Mouse (Mus musculus): ENCODE measurements around the gene Phactr1. TPM values are rescaled to one million over a fixed set of nuclear protein-coding genes. Genes with fewer than 3 reads are reported as not detected.

The Phactr1 gene
- total RNA-seq, 1 experiment = 1.2 TPM

- H3K9ac ChIP-seq (ENCODE audit: insufficient read depth, low read depth, low read length, poor library complexity, severe bottlenecking) = no peak overlapping the region
- no peak for DNase-seq (ENCODE audit: low read depth, low spot score)
- H3K27ac ChIP-seq (ENCODE audit: insufficient read depth, low read depth, low read length, poor library complexity, severe bottlenecking) = no peak overlapping the region
- no peak for TF ChIP-seq ZNF384 (IDR thresholded peaks at IDR 0.05; ENCODE audit: low read depth, low read length)
- no peak for TF ChIP-seq HCFC1 (IDR thresholded peaks at IDR 0.05; ENCODE audit: borderline replicate concordance, insufficient read depth, low read length)
- TF ChIP-seq ZC3H11A (IDR thresholded peaks at IDR 0.05; ENCODE audit: borderline replicate concordance, low read depth, low read length) = no peak
- no peak for TF ChIP-seq CHD2 (IDR thresholded peaks at IDR 0.05; ENCODE audit: low read depth, low read length)
- no peak for TF ChIP-seq MAFK (IDR thresholded peaks at IDR 0.05; ENCODE audit: insufficient read depth, low read depth, low read length)
- in situ Hi-C loops (cut with MboI; ENCODE audit: low sequenced_read_pairs in 2 of 2, unreplicated experiment in 2 of 2) = no loop called here
- no peak overlapping the region for H3K4me3 ChIP-seq (ENCODE audit: insufficient read depth in 1 of 2, low read depth in 1 of 2, low read length in 2 of 2, poor library complexity in 1 of 2, severe bottlenecking in 1 of 2)
- no peaks in the 10 kb centered on the region for H3K36me3 ChIP-seq (ENCODE audit: control insufficient read depth, insufficient read depth, low read length, poor library complexity, severe bottlenecking)
- H3K9me3 ChIP-seq (ENCODE audit: control insufficient read depth, insufficient read depth, low read depth, low read length) = no peaks in the 10 kb centered on the region
- no peaks in the 10 kb centered on the region for H3K4me1 ChIP-seq (ENCODE audit: control insufficient read depth in 2 of 2, insufficient read depth in 2 of 2, low read length in 2 of 2, poor library complexity in 1 of 2)
These were observed 214.2 kb downstream of the Phactr1 start for GRCm38 (mm10) chr13:42894598-42894997.

GRCm38 (mm10) chr13:42895980-42896379 is 215.6 kb downstream of the Phactr1 start:
- in situ Hi-C loops (cut with MboI; ENCODE audit: low sequenced_read_pairs in 2 of 2, unreplicated experiment in 2 of 2) = no loop called here

GRCm38 (mm10) chr13:42899611-42900010 is 219.2 kb downstream of the Phactr1 start:
- Histone ChIP-seq H3K9ac (ENCODE audit: insufficient read depth, low read depth, low read length, poor library complexity, severe bottlenecking) (no peak overlapping the region), H3K4me1 (ENCODE audit: control insufficient read depth in 2 of 2, insufficient read depth in 2 of 2, low read length in 2 of 2, poor library complexity in 1 of 2) (no peaks in the 10 kb centered on the region), H3K4me3 (ENCODE audit: insufficient read depth in 1 of 2, low read depth in 1 of 2, low read length in 2 of 2, poor library complexity in 1 of 2, severe bottlenecking in 1 of 2) (no peak overlapping the region), H3K36me3 (ENCODE audit: control insufficient read depth, insufficient read depth, low read length, poor library complexity, severe bottlenecking) (no peaks in the 10 kb centered on the region), H3K27ac (ENCODE audit: insufficient read depth, low read depth, low read length, poor library complexity, severe bottlenecking) (no peak overlapping the region), H3K9me3 (ENCODE audit: control insufficient read depth, insufficient read depth, low read depth, low read length) (no peaks in the 10 kb centered on the region)
- in situ Hi-C loops (cut with MboI; ENCODE audit: low sequenced_read_pairs in 2 of 2, unreplicated experiment in 2 of 2) = no loop called here
- no peak for DNase-seq (ENCODE audit: low read depth, low spot score)
- no peak for TF ChIP-seq MAFK (IDR thresholded peaks at IDR 0.05; ENCODE audit: insufficient read depth, low read depth, low read length)
- no peak for TF ChIP-seq ZNF384 (IDR thresholded peaks at IDR 0.05; ENCODE audit: low read depth, low read length)
- TF ChIP-seq ZC3H11A (IDR thresholded peaks at IDR 0.05; ENCODE audit: borderline replicate concordance, low read depth, low read length) = no peak
- TF ChIP-seq HCFC1 (IDR thresholded peaks at IDR 0.05; ENCODE audit: borderline replicate concordance, insufficient read depth, low read length) = no peak
- no peak for TF ChIP-seq CHD2 (IDR thresholded peaks at IDR 0.05; ENCODE audit: low read depth, low read length)

More at GRCm38 (mm10) chr13:42895980-42896379, 215.6 kb downstream of the Phactr1 start:
- Histone ChIP-seq H3K4me1 (ENCODE audit: control insufficient read depth in 2 of 2, insufficient read depth in 2 of 2, low read length in 2 of 2, poor library complexity in 1 of 2) (no peaks in the 10 kb centered on the region), H3K27ac (ENCODE audit: insufficient read depth, low read depth, low read length, poor library complexity, severe bottlenecking) (no peak overlapping the region), H3K9ac (ENCODE audit: insufficient read depth, low read depth, low read length, poor library complexity, severe bottlenecking) (no peak overlapping the region), H3K9me3 (ENCODE audit: control insufficient read depth, insufficient read depth, low read depth, low read length) (no peaks in the 10 kb centered on the region), H3K4me3 (ENCODE audit: insufficient read depth in 1 of 2, low read depth in 1 of 2, low read length in 2 of 2, poor library complexity in 1 of 2, severe bottlenecking in 1 of 2) (no peak overlapping the region), H3K36me3 (ENCODE audit: control insufficient read depth, insufficient read depth, low read length, poor library complexity, severe bottlenecking) (no peaks in the 10 kb centered on the region)
- DNase-seq (ENCODE audit: low read depth, low spot score) = no peak
- no peak for TF ChIP-seq ZC3H11A (IDR thresholded peaks at IDR 0.05; ENCODE audit: borderline replicate concordance, low read depth, low read length)
- TF ChIP-seq CHD2 (IDR thresholded peaks at IDR 0.05; ENCODE audit: low read depth, low read length) = no peak
- no peak for TF ChIP-seq MAFK (IDR thresholded peaks at IDR 0.05; ENCODE audit: insufficient read depth, low read depth, low read length)
- no peak for TF ChIP-seq ZNF384 (IDR thresholded peaks at IDR 0.05; ENCODE audit: low read depth, low read length)
- no peak for TF ChIP-seq HCFC1 (IDR thresholded peaks at IDR 0.05; ENCODE audit: borderline replicate concordance, insufficient read depth, low read length)

GRCm38 (mm10) chr13:42901837-42902236 is 221.4 kb downstream of the Phactr1 start:
- no peak for TF ChIP-seq CHD2 (IDR thresholded peaks at IDR 0.05; ENCODE audit: low read depth, low read length)
- TF ChIP-seq HCFC1 (IDR thresholded peaks at IDR 0.05; ENCODE audit: borderline replicate concordance, insufficient read depth, low read length) = no peak
- no peak for TF ChIP-seq ZC3H11A (IDR thresholded peaks at IDR 0.05; ENCODE audit: borderline replicate concordance, low read depth, low read length)
- TF ChIP-seq MAFK (IDR thresholded peaks at IDR 0.05; ENCODE audit: insufficient read depth, low read depth, low read length) = no peak
- TF ChIP-seq ZNF384 (IDR thresholded peaks at IDR 0.05; ENCODE audit: low read depth, low read length) = no peak
- Histone ChIP-seq H3K4me3 (ENCODE audit: insufficient read depth in 1 of 2, low read depth in 1 of 2, low read length in 2 of 2, poor library complexity in 1 of 2, severe bottlenecking in 1 of 2) (no peak overlapping the region), H3K27ac (ENCODE audit: insufficient read depth, low read depth, low read length, poor library complexity, severe bottlenecking) (no peak overlapping the region), H3K4me1 (ENCODE audit: control insufficient read depth in 2 of 2, insufficient read depth in 2 of 2, low read length in 2 of 2, poor library complexity in 1 of 2) (0 out of 4 replicates have a peak, but pooled peaks cover 0 to 2% of the 10 kb centered on the region in 2 experiments), H3K9me3 (ENCODE audit: control insufficient read depth, insufficient read depth, low read depth, low read length) (no peaks in the 10 kb centered on the region), H3K36me3 (ENCODE audit: control insufficient read depth, insufficient read depth, low read length, poor library complexity, severe bottlenecking) (no peaks in the 10 kb centered on the region), H3K9ac (ENCODE audit: insufficient read depth, low read depth, low read length, poor library complexity, severe bottlenecking) (no peak overlapping the region)
- in situ Hi-C loops (cut with MboI; ENCODE audit: low sequenced_read_pairs in 2 of 2, unreplicated experiment in 2 of 2) = no loop called here
- no peak for DNase-seq (ENCODE audit: low read depth, low spot score)

- no peak overlapping the region for H3K27ac ChIP-seq (ENCODE audit: insufficient read depth, low read depth, low read length, poor library complexity, severe bottlenecking)
- DNase-seq (ENCODE audit: low read depth, low spot score) = no peak
- 0 out of 4 replicates have a peak, but pooled peaks cover 0 to 2% of the 10 kb centered on the region in 2 experiments for H3K4me1 ChIP-seq (ENCODE audit: control insufficient read depth in 2 of 2, insufficient read depth in 2 of 2, low read length in 2 of 2, poor library complexity in 1 of 2)
- H3K9ac ChIP-seq (ENCODE audit: insufficient read depth, low read depth, low read length, poor library complexity, severe bottlenecking) = no peak overlapping the region
- no peak overlapping the region for H3K4me3 ChIP-seq (ENCODE audit: insufficient read depth in 1 of 2, low read depth in 1 of 2, low read length in 2 of 2, poor library complexity in 1 of 2, severe bottlenecking in 1 of 2)
- TF ChIP-seq CHD2 (IDR thresholded peaks at IDR 0.05; ENCODE audit: low read depth, low read length) = no peak
- no peak for TF ChIP-seq ZNF384 (IDR thresholded peaks at IDR 0.05; ENCODE audit: low read depth, low read length)
- TF ChIP-seq HCFC1 (IDR thresholded peaks at IDR 0.05; ENCODE audit: borderline replicate concordance, insufficient read depth, low read length) = no peak
- TF ChIP-seq ZC3H11A (IDR thresholded peaks at IDR 0.05; ENCODE audit: borderline replicate concordance, low read depth, low read length) = no peak
- no peak for TF ChIP-seq MAFK (IDR thresholded peaks at IDR 0.05; ENCODE audit: insufficient read depth, low read depth, low read length)
- H3K36me3 ChIP-seq (ENCODE audit: control insufficient read depth, insufficient read depth, low read length, poor library complexity, severe bottlenecking) = no peaks in the 10 kb centered on the region
- H3K9me3 ChIP-seq (ENCODE audit: control insufficient read depth, insufficient read depth, low read depth, low read length) = no peaks in the 10 kb centered on the region
- in situ Hi-C loops (cut with MboI; ENCODE audit: low sequenced_read_pairs in 2 of 2, unreplicated experiment in 2 of 2) = no loop called here
These were observed 222.4 kb downstream of the Phactr1 start for GRCm38 (mm10) chr13:42902859-42903258.
